Mouse (Mus musculus) Patski (cell line): ENCODE results near the gene Tacstd2. TPM values are rescaled to one million over a fixed set of nuclear protein-coding genes. Genes with fewer than 3 reads are reported as not detected.

Experiments
- ATAC-seq: fragments of 100-300 bp; one replicate; pipeline ENCODE4 v1.8.0; 2021
- CTCF ChIA-PET: fragments of 350-600 bp; sonication (Branson Sonifier 250); formaldehyde crosslinking; loops from one replicate; lab custom pipeline; 2022; ENCODE audit warnings: inconsistent platforms; lab: Charles Lee
- POLR2A ChIA-PET: fragments of 350-600 bp; sonication (Branson Sonifier 250); formaldehyde crosslinking; loops from one replicate; lab custom pipeline; 2022; ENCODE audit warnings: antibody characterized with exemption, inconsistent platforms; lab: Charles Lee
- DNase-seq: peaks from one replicate; pipeline ENCODE4 v3.0.0-alpha.2; 2011; ENCODE audit warnings: low read depth, low spot score
- H3K27me3 ChIP-seq: fragments of 371-371 bp; one replicate; pipeline ENCODE4 v1.5.1; 2021
- CTCF ChIP-seq: fragments of 100-300 bp; IDR thresholded peaks from one replicate; pipeline ENCODE4 v1.5.1; 2021
- in situ Hi-C: fragments of 300-500 bp; cut with MboI; formaldehyde crosslinking; loops from 3 replicates; pipeline ENCODE4 v1.11.1; 2018; ENCODE audit warnings: low pct_unique_long_range_greater_than_20kb, mixed read lengths
- polyA plus RNA-seq: library from polyadenylated mRNA; unstranded; gene quantifications from one replicate; pipeline ENCODE4 v1.2.3, GENCODE M21; 2021

Gene Tacstd2
- polyA plus RNA-seq = 68.7 TPM

DNA sequence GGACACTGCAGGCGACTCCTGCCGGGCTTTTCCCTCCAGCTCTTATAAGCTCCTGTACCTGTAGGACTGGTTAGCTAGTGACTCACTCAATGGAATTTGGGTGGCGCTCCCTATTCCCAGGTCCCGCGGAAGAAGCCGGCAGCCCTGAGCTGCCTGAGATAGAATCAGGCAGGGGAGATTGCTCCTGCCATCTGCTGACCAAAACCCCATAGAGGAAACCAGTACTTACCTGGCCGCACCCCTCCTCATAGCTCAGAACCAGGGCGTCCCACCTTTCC is at the start of gene Tacstd2:
Tacstd2 (minus strand) TSS at position 20 of the 278 bp plus-strand sequence.
- in situ Hi-C loops = no loop called here
- no peaks in the 10 kb centered on the region for H3K27me3 ChIP-seq
- ATAC-seq (peak; percentile 42), DNase-seq (no peak)
- no peak for TF ChIP-seq CTCF
- POLR2A ChIA-PET = interaction anchor here (0.8 to 1.3 kb wide), 2 partner anchors 9 to 88 kb away, joined by 3 to 4 read pairs; no protein-coding TSS in a partner anchor
- CTCF ChIA-PET = interaction anchor here (1.0 to 1.4 kb wide), 3 partner anchors 27 to 82 kb away, joined by 4 read pairs; no protein-coding TSS in a partner anchor

DNA sequence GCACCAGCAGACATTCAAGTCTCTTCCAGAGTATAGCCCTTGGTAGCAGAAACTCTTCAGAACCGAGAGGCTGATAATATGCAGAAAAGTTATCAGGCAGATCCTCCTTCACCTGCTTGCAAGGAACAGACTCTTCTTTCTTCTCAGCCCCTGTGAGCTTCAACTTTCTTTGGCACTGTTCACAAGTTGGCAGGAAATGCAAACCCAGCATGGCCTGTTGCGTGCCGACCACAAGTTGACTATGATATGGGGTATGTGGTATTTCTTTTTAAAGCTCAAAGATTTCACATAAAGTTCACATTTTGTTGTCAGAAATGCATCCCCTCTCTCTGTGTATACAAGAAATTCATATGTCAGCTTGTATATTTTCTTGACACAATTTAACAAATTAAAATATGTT is 30.7 kb upstream of the Tacstd2 start:
- DNase-seq (no peak), ATAC-seq (no peak)
- in situ Hi-C loops = no loop called here
- peaks cover 5% of the 10 kb centered on the region for H3K27me3 ChIP-seq
- no peak for TF ChIP-seq CTCF
- POLR2A ChIA-PET = no interaction called here
- CTCF ChIA-PET = no interaction called here

DNA sequence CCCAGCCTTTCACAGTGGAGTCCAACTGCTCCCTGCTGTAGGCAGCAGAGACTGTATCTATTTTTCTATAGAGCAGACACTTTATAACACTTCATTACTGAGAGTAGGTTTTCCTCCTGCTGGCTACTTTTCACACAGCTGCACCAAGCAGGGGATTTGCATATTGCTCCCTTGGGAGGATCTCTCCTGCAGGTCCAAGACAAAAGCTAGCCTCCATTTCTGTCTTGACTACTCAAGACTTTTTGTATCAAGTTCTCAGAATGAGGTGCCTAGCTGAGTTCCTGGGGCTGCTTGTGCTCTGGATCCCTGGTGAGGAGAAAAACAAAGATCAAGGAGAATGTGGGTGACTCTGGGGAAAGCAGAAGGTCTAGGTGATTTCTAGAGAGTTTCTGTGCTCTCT is 19.8 kb upstream of the Tacstd2 start:
- no peak for TF ChIP-seq CTCF
- no peak for DNase-seq
- H3K27me3 ChIP-seq = no peaks in the 10 kb centered on the region
- in situ Hi-C loops = loop anchor here (10.0 kb wide), 1 partner anchor 361 kb away; no protein-coding TSS in a partner anchor
- no peak for ATAC-seq
- ChIA-PET CTCF (no interaction called here), POLR2A (no interaction called here)

DNA sequence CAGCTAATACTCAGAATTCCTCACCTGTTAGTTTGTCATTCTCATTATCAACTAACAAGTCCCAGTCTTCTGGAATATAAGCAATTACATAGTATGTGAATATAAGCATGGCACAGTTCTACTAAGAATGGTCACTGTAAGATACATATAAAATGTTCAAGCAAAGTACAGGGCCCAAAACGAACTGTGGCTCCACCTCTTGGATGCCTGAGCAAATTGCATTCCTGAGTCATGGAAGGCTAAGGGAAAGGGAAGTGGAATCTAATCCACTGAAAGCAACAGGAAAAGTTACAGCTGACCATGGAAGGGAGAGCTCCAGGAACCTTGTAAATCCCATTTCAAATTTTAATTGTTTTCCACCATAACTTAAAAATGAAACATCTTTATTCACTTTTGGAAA is 14.0 kb upstream of the Tacstd2 start:
- no peak for DNase-seq
- peak; percentile 87 for ATAC-seq
- POLR2A ChIA-PET = interaction anchor here (0.6 kb wide), 1 partner anchor 30 kb away, joined by 3 read pairs; no protein-coding TSS in a partner anchor
- peak; percentile 67 for TF ChIP-seq CTCF
- no peaks in the 10 kb centered on the region for H3K27me3 ChIP-seq
- in situ Hi-C loops = no loop called here
- CTCF ChIA-PET = interaction anchor here (0.9 to 6.4 kb wide), 13 partner anchors 9 to 248 kb away, joined by 3 to 58 read pairs (median 4); no protein-coding TSS in a partner anchor

DNA sequence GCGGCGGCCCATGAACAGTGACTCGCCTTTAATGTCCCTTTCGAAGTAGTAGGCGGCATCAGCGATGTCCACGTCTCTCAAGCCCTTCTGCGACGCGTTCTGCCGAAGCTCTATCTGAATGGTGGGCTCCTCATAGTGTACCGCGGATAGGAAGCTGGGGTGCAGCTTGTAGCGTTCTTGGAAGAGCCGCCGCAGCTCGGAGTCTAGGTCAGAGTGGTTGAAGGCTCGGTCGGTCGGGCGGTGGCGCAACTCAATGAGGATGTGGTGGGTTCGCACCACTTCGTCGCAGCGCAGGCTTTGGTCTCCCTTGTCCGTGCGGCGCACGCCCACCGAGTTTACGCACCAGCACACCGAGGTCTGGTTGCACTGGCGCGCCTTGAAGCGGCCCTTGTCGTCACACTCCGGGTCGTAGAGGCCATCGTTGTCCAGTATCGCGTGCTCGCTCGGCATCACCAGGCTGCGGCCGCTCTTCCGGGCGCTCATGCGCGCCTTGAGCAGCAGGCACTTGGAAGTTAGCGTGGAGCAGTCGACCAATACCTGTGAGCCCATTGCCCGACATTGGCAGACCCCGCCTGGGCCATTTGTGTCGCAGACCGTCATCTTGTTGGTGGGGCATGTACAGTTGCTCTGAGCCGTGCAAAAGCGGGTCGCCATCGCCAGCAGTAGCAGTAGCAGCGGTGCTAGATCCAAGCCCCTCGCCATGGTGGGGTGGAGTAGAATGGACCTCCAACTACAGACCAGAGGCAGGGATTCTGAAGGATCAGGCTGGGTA is 405 bp downstream of the Tacstd2 start:
- ChIA-PET CTCF (interaction anchor here (0.8 to 1.4 kb wide), 7 partner anchors 14 to 336 kb away, joined by 3 to 4 read pairs (median 4); no protein-coding TSS in a partner anchor), POLR2A (interaction anchor here (0.8 to 1.3 kb wide), 2 partner anchors 10 to 88 kb away, joined by 3 to 4 read pairs; no protein-coding TSS in a partner anchor)
- no peak for TF ChIP-seq CTCF
- peak; percentile 22 for ATAC-seq
- H3K27me3 ChIP-seq = no peaks in the 10 kb centered on the region
- in situ Hi-C loops = no loop called here
- DNase-seq = no peak

DNA sequence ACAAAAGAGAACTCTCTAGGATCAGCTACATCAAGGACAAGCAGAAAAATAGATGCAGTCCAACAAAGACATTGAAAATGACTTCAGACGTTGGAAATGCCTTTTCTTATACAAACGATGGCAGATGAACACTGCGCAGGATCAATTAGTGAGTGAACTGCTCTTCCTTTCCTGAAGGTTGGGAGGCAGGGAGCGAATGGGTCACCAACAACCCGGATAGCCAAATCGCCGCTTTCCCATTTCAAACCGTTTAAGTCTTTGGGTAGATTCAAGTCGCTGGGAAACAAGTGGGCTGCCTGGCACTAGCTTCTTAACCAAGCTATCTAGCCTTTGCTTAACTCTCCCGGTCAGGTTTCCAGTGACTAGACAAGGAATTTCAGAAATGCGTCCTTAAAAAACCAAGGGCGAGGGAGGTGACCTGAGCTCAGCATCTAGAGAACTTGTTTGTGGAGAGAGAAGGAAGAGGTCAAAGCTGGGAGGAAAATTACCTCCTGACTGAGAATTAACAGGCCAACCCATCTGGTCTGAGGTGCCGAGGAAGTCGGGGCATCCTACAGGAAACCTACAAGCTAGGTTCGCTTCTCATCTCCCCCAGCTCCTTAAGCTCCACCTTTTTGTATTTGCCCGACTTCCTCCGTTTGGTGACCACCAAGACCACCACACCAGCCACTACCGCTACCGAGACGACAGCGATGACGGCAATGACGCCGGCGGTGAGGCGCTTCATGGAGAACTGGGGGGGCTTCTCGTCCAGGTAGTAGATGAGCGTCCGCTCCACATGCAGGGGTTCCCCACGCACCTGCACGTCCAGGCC is 1.2 kb downstream of the Tacstd2 start:
- ChIA-PET POLR2A (interaction anchor here (0.7 kb wide), 1 partner anchor 15 kb away, joined by 3 read pairs; no protein-coding TSS in a partner anchor), CTCF (interaction anchor here (0.8 to 1.4 kb wide), 6 partner anchors 15 to 336 kb away, joined by 3 to 4 read pairs (median 4); no protein-coding TSS in a partner anchor)
- no peak for TF ChIP-seq CTCF
- DNase-seq (no peak), ATAC-seq (peak; percentile 13)
- in situ Hi-C loops = loop anchor here (5.0 kb wide), 1 partner anchor 82 kb away; no protein-coding TSS in a partner anchor
- no peaks in the 10 kb centered on the region for H3K27me3 ChIP-seq

DNA sequence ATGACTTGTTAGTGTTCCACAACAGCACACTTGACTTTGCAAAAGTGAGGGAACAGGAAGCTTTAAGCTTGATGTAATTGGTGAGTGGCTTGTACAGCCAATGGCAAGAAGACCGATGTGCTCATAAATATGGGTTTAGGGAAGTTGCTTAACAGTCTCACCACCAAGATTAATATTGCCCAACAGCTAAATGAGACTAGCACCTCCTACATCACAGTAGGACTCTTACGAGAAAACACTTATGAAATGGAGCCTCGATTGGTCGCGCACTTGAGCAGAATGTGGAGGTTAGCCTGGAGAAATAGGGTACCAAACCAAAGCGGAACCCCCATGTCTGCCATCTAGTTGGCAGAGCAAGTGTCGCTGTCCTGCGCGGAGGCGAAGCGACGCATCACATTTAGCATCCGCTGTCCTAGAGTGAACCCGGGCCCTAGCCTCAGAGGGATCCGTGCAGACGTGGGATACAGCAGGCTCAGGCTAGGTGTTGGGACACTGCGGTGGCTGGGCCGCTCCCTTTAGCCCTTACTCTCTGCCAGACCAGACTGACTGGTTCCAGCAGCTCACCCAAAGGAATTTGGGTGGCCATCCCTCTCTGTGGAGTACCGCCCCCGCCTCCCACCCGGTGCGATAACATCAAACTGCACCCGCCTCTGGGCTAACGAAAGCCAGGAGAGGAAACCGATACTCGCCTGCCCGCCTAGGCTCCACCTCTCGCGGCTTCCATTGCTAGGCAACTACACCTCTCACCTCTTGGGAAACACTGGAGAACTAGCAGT is 2.7 kb downstream of the Tacstd2 start:
- TF ChIP-seq CTCF = no peak
- ATAC-seq (peak; percentile 49), DNase-seq (no peak)
- in situ Hi-C loops = loop anchor here (5.0 kb wide), 1 partner anchor 81 kb away; no protein-coding TSS in a partner anchor
- POLR2A ChIA-PET = no interaction called here
- CTCF ChIA-PET = interaction anchor here (1.4 to 3.5 kb wide), 8 partner anchors 9 to 98 kb away, joined by 3 to 23 read pairs (median 10); no protein-coding TSS in a partner anchor
- H3K27me3 ChIP-seq = no peaks in the 10 kb centered on the region

DNA sequence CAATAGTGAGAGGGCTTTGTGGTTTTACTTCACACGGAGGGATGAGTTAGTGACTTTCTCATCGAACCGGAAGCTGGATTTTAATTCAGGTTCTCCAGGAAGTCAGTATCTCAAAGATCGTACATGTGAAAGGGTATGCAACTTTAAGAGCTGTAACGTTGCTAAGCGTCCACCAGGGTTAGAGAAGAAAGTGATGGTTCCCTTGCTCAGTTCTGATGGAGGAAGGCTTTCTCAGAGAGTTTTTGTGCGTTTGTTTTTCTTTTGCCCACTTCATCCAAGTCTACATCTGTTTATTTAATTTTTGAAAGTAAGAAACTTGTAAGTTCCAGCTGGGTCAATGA is 3.8 kb downstream of the Tacstd2 start:
- no peaks in the 10 kb centered on the region for H3K27me3 ChIP-seq
- ChIA-PET POLR2A (interaction anchor here (0.7 kb wide), 1 partner anchor 241 kb away, joined by 3 read pairs; no protein-coding TSS in a partner anchor), CTCF (interaction anchor here (1.4 to 3.5 kb wide), 12 partner anchors 9 to 80 kb away, joined by 3 to 23 read pairs (median 7); no protein-coding TSS in a partner anchor)
- TF ChIP-seq CTCF = no peak
- no peak for DNase-seq
- in situ Hi-C loops = loop anchor here (5.0 kb wide), 1 partner anchor 79 kb away; no protein-coding TSS in a partner anchor
- no peak for ATAC-seq

DNA sequence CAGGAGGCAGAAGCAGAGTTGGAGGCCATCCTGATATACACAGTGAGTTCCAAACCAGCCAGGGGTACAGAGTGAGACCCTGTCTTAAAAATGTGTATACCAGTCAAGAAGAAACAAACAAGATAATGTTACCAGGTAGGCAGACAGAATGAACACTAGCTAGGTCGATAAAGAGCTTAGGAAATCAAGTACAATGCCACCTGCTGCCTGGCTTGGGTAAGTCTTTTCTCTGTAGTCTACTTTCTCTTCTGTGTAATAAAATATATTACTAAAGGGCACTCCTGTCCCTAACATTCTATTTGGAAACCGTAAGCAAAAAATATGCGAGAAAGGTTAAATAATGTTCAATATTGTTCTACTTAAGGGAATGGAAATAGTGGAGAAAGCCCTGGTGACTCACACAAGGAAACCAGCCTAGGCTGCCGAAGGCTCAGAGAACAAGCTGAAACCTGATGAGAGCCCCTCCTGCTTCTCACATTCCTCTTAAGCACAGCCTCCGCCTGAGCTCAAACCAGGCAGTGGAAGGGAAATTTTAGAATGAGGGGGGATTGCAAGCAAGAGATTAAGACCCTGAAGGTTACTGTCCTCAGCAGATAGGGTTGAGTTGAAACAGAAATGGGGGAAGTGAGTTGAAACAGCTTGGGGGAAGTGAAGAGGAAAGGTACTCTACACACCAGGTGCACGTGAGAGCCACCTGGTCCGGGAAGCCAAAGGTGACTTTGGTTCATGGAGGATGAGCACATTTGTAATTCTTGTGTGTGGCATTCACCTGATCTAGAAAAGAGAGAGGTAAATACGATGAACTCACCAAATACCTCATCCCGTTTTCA is 4.4 kb downstream of the Tacstd2 start:
- DNase-seq = no peak
- peak; percentile 37 for ATAC-seq
- POLR2A ChIA-PET = interaction anchor here (0.7 kb wide), 1 partner anchor 240 kb away, joined by 3 read pairs; no protein-coding TSS in a partner anchor
- CTCF ChIA-PET = interaction anchor here (1.2 to 3.5 kb wide), 15 partner anchors 8 to 80 kb away, joined by 3 to 23 read pairs (median 5); no protein-coding TSS in a partner anchor
- no peaks in the 10 kb centered on the region for H3K27me3 ChIP-seq
- in situ Hi-C loops = loop anchor here (5.0 kb wide), 1 partner anchor 79 kb away; no protein-coding TSS in a partner anchor
- TF ChIP-seq CTCF = no peak
